Mouse (Mus musculus) adrenal gland, postnatal 25 days (tissue): ENCODE measurements at regions not wholly inside any gene's neighbourhood (a gene's known extent, or its start where the extent isn't known, plus 50 kb on each side); places are given as distances from the start of the nearest gene placed in this dataset.
A peak's percentile ranks its signal among the peaks of the same experiment; 100 is the strongest.

ENCODE experiments used
- DNase-seq: peaks from one replicate; pipeline ENCODE4 v3.0.0; 2021; ENCODE audit warnings: mixed read lengths

DNA sequence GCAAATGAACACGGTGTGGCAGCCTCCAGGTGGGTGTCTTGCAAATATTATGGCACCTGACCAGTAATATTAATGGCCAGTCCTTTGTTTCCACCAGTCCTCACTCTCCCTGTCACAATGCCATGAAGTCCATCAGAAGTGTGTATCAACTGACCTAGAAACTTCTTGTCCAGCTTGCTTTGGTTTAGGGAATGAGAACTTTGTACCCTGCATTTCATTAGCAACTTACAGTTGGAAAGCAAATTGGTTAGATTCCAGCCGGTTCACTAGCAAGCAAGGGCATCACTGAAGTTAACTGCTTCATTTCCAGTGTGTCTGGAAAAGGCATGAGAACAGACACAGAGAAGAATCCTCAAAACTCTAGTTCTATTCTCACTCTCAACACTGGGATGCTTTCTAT is 178.1 kb upstream of the Lyplal1 start:
- DNase-seq, result no peak

DNA sequence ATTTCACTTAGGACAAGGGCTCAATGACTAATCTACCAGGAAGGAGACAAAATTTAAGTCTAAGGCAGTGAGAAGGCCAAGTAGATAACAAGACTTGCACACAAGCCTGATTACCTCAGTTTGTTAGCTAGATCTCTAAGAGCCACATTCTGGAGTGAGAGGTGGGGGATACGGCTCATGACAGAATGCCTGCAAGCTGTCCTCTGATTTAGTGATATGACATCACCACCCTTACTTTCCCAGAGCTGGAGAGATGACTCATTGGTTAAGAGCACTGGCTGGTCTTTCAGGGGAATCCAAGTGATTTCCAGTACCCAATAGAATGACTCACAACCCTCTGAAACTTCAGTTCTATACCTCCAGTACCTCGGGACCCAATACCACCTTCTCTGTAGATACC is 177.5 kb upstream of the Lyplal1 start:
- no peak for DNase-seq

DNA sequence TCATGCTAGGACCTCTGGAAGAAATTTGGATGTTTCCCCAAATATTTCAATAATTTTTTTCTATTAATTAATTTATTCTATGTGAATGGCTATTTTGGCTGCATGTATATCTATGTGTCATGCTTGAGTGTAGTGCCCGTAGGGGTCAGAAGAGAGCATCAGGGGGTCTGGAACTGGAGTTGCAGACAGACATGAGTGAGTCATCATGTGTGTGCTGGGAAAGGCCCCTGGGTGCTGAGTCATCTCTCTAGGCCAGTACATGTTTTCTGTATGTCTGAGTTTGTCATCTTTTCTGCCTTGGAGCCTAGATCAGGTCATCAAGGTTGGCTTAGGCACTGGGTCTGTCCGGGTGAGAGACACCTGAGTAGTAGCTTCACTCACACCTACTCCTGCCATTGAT is 172.0 kb upstream of the Lyplal1 start:
- no peak for DNase-seq

DNA sequence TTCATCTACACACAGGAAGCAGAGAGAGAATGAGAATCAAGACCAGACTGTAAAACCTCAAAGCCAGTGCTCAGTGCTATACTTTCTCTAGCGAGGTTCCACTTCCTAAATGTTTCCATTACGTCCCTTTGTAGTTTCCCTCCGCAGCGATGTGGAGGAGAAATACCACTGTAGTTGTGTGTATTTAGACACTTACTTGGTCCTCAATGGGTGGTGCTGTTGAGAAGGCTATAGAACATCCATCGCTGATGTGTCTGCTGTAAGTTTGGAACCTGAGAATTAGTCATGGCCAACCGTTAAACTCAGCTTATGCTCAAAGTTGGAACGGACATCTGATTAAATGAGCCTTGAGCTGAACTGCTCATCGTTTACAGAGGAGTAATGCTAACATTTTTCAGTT is 170.7 kb upstream of the Lyplal1 start:
- DNase-seq, result no peak

DNA sequence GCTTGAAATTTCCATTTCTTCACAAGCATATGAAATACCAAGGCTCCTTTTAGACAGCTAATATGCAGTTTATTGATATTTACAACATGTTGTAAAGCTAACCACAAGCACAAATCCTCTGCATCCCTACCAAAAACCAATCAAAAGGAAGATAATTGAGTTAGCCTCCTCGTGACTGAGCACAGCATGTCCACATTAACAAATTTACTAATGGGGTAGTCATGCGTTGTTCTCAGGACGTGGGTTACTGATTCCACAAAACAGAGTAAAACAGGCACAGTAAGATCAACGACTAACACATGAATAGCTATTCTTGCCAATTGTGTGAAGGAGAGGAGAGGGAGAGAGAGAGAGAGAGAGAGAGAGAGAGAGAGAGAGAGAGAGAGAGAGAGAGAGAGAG is 169.3 kb upstream of the Lyplal1 start:
- DNase-seq, result no peak

DNA sequence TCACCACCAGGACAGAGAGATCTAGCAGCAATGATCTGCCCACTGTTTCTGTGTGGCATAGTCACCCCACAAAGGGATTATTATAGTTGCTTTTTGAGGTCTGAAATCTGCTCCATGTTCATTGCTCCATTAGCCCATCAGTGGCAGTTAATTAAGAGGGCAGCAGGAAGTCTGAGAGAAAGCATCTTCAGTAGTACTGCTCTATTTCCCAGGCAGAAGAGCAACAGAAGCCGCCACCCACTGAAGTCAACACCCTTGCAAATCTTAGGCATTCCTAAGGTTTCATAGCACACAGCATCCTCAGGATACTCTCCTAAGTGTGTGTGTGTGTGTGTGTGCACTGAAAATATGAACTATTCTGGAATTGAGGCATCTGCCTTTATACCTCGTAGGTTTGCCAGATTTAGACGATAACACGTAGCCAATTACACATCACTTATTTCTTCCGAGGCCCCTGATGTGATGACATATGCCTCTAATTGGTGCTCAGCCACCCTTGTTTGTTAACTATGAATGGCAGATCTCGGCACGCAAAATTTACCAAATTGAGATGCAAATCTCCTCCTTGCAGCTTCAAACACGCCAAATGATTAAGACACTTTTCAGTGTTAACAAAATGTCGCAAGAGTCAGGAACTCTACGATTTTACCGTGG is 161.0 kb upstream of the Lyplal1 start:
- no peak for DNase-seq

DNA sequence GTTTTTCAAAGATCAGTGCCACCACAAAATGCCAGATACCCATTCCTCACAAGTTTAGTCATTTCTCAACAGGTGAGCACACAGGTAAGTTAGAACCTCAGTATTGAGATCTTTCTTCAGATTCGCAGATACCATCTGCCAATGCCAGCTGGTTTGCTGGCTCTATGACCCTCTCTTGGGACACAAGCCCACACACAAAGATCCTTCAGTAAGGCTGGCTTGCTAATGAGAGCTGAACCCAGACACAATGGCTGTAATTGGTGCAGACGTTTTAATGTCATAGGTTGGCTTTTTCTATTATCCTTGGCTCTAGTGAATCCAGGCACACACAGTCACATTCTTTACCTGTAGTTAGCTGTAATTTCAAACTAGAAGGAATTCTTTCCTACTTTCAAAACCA is 154.3 kb upstream of the Lyplal1 start:
- DNase-seq, result no peak

DNA sequence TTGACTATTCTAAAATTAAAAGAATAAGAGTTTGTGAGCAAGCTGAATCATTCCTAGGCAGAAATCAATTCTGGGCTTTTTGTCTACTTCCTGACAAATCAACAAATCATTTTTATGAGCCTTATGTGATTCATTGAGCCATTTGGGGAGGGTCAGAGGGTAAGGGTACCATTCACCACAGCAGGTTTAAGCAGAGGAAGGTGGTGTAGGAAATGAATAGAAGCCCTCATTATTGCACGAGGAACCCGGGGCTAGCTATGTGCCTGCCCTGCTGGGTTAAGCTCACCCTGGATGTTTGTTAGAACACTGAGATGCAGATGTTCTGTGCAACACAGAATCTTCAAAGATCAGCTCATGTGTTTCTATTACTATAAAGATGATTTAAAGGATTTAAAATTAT is 150.2 kb upstream of the Lyplal1 start:
- no peak for DNase-seq

DNA sequence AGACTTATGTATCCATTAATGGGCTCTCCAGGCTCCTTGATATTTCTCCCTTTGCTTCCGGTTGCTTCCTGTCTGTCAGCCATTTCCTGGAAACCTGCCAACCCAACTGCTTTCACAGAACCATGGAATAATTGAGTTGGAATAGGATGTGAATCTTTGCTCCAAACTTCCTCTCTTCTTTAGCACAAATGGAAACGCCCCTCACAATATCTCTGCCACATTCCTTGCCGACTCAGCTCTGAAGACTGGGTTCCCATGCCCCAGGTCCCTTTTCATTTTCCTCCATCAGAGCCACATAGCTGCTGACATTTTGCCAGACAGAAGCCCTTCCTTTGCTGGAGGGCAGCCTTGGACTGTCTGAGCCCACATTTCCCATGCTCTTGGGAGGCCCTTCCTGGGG is 147.5 kb upstream of the Lyplal1 start:
- DNase-seq, result no peak

DNA sequence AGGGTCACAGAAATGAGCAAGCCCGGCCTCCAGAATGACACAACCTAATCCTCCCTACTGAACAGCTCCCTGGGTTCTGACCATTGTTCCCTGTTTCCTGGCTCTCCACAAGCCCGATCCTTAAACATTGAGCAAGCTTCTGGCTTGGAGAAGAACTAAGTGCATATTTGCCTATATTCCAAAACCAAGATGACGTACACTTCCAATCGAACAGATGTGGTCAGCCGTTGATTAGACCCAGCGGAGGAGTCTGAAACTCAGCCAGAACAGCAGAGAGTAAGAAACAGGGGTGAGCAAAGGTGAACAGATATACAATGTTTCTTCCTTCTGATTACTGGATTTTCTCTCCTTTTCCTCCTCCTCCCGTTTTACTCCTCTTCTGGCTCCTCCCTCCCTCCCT is 146.8 kb upstream of the Lyplal1 start:
- DNase-seq, result no peak

DNA sequence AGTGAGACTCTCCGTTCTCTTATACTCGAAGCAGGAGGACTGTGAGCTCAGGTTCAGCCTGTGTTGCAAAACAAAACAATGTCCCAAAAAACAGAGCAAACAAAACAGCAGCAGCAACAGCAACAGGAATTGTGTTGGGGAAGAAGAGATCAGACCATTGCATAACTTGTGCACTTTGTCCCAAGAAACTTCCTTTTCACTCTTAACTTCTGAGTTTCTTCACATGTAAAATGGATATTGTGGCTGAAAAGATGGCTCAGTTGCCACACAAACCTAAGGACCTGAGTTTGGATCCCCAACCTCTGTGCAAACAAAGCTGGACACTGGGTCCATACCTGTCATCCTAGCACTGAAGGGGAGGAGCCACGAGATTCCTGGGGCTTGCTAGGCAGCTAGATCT is 146.1 kb upstream of the Lyplal1 start:
- DNase-seq, result no peak

DNA sequence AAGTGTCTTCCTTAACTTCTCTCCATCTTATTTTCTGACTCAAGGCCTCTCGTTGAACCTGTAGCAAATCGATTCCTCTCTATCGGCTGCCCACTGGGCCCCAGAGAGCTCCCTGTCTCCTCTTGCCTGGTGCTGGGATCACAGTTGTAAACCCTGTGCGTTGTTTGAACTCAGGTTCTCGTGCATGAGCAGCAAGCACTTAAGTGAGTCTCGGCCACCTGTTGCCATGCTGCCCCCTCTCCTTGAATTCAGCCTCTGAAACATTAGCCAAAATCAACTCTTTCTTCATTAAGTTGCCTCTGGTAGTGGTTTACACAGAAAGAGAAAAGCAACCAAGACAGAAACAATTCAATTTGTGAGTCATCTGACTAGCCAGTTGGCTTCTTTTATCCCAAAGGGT is 144.9 kb upstream of the Lyplal1 start:
- no peak for DNase-seq

DNA sequence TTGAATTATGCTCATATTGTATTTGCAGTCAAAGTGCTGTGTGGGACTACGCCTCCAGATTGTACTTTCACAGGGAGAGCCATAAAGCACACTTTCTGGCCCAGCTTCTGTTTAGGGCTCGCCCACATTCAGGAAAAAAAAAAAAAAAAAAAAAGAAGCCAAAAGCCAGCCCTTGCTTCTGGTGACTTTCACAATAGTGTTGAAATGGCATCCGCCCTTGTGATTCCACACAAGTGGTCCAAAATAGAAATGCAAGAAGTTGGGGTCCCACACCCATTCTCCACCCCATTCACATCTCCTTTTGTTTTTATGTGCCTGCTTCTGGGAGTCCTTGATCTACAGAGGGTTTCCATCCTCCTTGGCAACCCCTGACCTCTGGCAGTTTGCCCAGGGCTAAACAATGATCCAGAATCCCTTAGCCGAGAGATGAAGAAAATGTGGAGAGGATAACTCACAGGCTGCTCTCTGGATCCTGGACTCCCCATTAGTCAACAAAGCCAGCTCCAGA is 144.3 kb upstream of the Lyplal1 start:
- DNase-seq, result peak; percentile 63

DNA sequence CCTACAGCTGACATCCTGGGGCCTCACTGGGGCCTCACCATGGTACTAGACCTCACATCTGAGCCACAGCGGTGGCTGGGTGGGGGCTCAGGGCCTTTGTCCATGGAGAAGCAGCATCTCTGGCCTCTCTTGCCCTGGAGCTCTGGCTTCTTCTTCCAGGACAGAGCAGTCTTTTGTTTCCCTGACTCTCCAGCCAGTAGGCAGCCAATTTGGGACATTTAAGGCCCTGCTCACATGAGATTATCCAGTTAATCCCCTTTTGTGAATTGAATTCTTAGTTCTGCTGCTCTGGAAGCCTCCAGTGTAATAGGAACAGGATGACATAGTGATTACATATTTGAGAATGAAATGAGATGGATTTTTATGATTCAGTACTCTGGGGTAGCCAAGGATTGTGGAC is 140.5 kb upstream of the Lyplal1 start:
- DNase-seq, result no peak

DNA sequence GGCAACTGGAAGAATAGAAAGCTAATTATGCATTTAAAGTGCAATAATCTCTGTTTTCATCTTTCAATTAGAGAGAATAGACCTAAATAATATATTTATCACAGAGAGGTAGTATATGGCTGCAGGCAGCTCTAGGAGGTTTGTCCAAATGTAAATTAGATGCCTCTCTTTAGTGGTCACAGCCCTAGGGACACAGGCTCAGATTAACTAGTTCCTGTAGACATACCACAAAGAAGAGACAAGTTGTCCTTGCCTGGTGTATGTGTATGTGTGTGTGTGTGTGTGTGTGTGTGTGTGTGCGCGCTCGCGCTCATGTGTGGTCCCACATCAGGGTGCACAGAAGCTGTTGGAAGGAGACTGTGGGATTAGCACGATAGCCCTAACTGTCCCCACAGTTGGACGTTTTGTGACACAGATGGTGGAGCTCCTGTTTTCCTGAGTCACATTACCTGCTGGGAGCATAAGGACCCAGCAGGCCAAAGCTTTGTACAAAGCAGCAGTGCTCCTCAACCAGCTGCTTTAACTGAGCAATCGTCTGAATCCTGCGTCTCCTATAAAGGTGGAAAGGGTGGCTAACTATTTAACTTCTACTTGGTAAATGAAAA is 138.5 kb upstream of the Lyplal1 start:
- no peak for DNase-seq

DNA sequence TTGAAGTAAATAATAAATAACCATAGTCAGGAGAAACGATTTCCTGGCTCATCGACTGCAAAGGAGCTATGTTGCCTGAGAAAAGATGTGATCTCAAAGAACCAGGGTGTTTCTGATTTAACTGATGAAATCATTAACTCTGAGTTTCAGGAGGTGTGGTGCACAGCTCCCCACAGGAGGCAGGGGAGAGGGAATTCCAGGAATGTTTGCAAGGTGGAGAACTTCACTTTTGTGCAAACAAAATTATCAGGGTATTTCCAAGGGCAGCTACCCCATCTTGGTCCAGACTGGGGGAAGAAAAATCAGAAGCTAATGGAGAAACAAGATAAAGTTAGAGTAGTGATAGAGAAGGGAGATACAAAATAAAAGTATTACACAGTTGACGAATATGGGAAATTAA is 137.4 kb upstream of the Lyplal1 start:
- DNase-seq, result no peak

DNA sequence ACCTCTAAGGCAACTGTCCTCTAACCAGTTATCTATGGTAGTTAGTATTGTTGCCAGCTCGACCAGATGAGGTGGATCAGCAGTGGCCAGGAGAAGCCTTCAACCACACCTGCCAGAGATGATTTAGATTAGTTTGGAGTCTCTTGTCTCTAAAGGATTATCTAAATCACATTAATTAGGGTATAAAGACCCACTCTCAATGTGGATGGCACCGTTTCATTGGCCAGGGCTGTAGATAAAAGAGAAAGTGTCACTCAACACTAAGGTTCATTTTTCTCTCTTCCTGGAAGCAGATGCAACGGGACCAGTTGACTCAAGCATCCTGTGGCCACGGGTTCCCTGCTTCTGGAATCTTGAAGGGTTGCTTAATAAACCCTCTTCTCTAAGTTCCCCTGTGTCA is 135.4 kb upstream of the Lyplal1 start:
- no peak for DNase-seq

DNA sequence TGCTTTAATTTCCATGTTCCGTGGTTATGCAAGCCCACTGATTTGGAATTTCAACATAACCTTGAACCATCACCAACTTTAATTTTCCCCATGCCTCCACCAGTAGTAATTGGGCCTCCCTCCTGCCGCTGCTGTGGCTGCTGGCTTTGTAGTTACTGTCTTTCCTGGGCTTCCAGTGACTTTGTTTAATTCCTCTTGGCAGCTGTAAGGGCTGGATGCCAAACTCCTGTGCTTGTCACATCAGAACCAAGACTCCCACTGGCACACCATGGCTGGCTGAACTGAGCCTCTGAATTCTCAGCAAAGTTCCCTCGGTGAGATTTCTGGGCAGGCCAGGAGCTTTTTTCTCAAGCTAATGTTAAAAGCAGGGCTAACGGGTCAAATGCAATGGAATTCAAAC is 133.2 kb upstream of the Lyplal1 start:
- DNase-seq, result peak; percentile 6

DNA sequence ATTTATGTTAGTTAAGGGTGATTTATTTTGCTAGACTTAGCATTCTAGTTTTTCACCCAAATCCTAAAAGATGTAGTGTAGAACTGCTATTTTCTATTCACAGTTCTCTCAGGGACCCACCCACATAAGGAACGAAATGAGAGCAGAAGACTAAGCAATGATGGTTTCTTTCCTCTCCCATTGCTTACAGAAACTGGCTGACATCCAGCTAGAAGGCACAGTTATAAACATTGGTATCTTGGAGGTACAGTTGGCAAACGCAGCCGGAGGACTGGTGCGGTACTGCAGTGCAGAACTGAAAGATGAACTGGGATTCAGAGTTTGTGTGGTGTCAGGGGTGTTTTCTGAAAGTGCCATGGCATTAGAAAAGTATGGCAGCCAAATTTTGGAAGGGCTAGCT is 132.1 kb upstream of the Lyplal1 start:
- DNase-seq, result no peak

DNA sequence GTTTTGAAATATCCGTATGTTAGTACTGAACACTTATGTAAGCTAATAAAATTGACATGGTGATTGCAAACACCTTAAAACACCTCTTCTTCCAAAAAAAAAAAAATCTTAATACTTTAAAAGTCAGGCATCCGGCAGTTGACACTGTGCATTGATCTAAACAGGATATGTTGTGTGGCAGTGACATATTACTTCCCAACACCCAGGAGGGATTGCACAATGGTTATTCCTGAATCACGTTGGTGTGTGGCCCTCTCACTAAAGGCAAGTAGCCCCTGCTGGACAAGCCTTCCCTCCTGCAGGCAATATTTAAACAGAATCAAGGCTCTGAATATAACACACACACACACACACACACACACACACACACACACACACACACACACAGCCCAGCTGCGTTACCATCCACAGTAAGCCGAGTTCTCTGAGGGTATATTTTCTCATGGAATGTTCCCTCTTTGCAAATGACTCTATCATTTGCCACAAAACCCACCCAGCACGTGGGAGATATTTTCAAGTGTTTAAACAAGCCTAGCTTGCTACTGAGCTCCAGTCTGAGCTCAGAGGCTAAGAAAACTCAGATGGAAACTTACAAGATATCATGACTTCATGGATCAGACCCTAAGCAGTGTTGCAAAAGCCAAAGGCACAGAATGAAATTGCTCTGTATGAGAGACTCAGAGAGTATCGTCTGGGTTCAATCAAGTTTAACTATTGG is 128.8 kb upstream of the Lyplal1 start:
- DNase-seq, result no peak

DNA sequence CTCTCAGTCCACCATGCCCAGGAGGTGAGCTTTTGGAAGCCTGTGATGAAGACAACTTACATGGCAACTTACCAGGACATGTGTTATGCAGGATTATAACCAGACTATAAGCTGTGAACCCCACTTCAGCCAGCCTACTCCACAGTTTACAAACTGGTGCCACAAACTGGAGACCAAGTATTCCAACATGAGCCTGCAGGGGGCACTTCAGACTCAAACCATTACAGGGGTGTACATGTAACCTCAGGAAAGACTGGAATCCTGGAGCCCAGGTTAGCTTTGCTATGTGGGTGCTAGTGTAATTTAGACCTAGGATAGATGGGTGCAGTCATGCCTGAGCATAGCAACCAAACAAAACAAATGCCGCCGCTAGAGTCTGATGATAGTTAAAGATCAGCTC is 124.0 kb upstream of the Lyplal1 start:
- DNase-seq, result peak; percentile 6

DNA sequence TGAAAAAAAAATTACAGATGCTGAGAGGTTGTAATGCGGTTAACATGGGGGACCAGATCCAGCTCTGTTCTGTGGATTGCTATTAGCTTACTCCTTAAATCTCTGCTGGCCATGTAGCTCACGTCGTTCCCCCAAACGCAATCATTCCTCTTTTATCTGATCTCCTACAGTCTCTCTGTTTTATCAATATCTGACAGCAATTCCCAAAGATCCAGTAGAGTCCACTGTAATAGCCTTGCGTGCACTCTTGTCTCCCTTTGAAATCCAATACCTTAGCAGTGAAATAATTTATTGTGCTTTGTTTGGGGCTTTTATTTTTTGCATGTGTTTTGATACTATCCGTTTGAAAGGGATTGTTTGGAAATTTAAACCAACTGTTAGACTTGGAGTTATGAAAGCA is 120.4 kb upstream of the Lyplal1 start:
- DNase-seq, result no peak

DNA sequence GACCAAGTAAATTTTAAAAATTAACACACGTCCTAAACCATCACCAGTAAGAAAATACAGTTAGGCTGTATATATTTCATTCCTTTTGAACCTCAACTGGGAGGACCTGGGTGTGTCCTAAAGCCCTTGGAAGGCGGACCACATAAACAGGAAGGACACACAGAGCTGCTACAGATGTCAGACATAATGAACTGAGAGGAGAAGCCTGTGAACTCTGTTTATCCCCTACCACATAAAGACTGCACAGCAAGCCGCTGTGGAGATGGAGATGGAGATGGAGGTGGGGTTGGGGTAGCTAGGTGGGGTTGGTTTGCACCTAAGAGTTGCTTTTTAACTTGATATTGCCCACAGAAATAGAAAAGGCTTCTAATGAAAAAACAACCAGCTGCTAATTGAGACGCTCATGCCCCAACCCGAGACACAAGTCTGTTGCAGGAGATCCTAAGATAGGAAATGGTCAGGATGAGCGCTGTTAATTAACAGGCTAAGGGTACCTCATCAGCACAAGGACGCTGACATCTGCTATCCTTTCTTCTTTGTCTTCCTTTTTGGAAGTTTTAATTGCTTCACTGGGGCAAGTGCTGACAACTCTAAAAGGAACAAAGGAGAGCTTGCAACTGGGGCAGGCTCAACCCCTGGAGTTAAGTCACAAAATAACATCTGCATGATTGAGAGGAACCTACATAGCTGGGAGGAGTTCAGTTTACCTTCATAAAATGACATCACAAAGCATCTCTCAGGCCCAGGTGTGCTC is 119.3 kb upstream of the Lyplal1 start:
- no peak for DNase-seq
